Mouse (Mus musculus): ENCODE measurements around the gene Tut7.
A peak's percentile ranks its signal among the peaks of the same experiment; 100 is the strongest.
"Not testable (repeated sequence)": the region's sequence is repeated elsewhere in the genome, so short reads cannot be mapped to it uniquely, and the experiment has no call there.

Tut7 gene

GRCm38 (mm10) chr13:59766786-59767515 is 56.0 kb downstream of the Tut7 start:
- peak; percentile 36 for DNase-seq (ENCODE audit: low spot score)

DNA sequence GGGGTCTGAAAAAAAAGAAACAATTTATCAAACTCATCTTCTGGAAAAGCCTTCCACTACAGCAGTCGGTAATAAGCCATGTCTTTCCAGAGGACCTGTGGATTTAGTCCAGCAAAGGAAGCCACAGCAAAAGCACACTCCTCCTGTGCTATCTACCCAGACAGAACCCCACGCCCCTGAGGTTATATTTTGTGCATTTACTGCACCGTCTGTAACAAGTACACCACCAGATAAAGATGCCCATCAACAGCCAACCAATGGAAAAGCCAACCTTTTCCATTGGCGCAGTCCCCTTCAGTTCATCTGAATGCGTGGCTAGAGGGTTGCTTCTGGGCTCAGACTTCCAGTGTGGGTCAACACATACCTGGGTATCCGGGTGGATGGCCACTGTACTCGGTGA is 60.2 kb downstream of the Tut7 start:
- DNase-seq (ENCODE audit: low spot score), result no peak

- DNase-seq (ENCODE audit: low spot score), result no peak
Measured at GRCm38 (mm10) chr13:59756906-59757305, 66.0 kb downstream of the Tut7 start.

- no peak for DNase-seq (ENCODE audit: low spot score)
Measured at GRCm38 (mm10) chr13:59750310-59750709, 72.6 kb downstream of the Tut7 start.

DNA sequence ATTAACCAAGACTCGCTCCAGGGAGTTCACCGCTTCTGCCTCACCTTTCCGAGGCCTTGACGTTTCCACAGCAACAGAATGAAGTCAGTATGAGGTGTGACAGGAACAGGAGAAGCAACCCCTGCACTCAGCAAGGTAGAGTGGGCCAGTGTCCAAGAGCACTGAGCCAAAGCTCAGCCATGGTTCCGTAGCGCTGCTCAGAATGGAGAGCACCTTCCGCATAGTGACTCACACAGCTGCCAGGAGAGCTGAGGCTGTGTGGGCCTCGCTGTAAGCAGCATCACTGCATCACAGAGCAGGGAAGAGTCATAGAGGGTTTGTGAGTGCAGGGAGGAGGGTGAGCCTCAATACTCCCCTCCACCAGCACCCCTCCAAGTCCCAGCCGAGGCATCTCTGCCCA is 76.2 kb downstream of the Tut7 start, which contains the start of gene 1700014D04Rik:
Gene 1700014D04Rik (minus strand): TSS at position 42 of the 400 bp plus-strand sequence.
- no peak for DNase-seq (ENCODE audit: low spot score)

- no peak for DNase-seq (ENCODE audit: low spot score)
Measured at GRCm38 (mm10) chr13:59746164-59746563, 76.8 kb downstream of the Tut7 start.

DNA sequence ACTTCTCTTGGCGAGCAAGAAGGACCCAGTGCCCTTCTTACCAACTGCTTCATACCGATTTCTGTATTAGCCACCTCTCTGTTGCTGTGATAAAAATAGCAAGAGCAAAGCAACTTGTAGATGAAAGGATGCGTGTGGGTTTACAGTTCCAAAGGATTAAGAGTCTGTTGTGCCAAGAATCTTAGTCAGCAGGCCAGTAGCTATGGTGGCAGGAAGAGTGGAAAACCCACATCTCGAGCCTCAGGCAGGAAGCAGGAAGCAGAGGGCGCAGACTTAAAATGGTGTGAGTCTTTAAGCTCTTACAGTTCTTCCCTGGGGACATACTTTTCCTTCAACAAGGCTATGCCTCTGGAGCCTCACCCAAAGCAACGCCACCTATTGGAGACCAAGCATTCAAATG is 77.5 kb downstream of the Tut7 start:
- no peak for DNase-seq (ENCODE audit: low spot score)

GRCm38 (mm10) chr13:59741697-59742096 is 81.2 kb downstream of the Tut7 start:
- no peak for DNase-seq (ENCODE audit: low spot score)

GRCm38 (mm10) chr13:59741096-59741495 is 81.9 kb downstream of the Tut7 start:
- DNase-seq (ENCODE audit: low spot score), result peak; percentile 36

DNA sequence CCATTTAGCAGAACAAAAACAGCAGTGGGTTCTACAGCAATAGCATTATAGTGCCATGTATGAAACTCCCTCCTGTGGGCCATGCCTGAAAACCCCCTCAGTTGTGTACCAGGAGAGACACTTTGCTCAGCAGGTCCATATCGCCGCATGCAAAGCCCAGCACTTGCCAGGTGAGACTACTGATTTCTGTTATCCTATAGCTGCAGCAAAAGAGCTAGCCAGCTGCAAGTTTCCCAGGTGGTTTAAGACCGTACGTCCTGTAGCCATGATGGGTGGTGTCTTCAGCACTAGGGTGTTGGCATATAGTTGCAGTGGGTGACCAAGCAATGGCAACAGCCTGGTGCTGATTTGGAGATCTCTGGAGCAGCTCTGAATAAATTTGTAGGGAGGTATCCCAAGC is 83.5 kb downstream of the Tut7 start:
- DNase-seq (ENCODE audit: low spot score), result no peak

GRCm38 (mm10) chr13:59738455-59738854 is 84.5 kb downstream of the Tut7 start:
- DNase-seq (ENCODE audit: low spot score), result no peak

DNA sequence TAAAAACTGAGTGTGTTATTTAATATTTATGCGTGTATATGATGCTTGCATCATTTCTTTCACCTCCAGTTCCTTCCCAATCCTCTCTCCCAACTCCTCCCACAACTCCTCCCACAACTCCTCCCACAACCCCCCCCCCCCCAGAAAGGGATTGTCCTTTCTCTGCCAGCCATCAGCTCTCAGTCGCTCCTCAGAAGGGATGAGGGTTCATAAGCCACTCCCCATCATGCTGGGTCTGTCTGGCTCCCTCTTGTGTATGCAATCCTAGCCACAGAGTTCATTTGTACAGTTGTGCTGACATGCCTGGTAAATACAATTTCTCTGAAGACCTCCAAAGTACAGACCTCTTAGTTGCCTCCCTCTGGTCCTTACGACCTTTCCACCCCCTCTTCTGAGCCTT is 87.8 kb downstream of the Tut7 start:
- DNase-seq (ENCODE audit: low spot score), result no peak

DNA sequence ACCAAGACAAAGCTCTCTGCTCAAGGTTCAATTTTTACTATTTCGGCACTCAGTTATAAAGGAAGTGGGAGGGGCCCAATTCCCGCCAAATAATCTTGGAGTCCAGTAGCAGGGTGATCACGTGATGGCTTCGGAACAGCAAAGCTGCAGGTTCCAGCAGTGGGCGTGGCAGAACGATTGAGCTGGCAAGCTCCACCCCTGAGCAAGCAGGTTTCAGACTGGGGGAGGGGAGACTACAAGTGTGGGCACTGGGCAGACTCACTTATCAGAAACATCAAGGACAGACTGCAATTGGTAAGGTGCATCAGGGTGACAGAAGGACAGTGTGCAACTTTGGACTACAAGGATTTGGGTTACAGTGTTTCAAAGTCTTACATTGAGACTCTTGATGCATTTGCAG is 88.6 kb downstream of the Tut7 start:
- DNase-seq (ENCODE audit: low spot score), result not testable (repeated sequence)

DNA sequence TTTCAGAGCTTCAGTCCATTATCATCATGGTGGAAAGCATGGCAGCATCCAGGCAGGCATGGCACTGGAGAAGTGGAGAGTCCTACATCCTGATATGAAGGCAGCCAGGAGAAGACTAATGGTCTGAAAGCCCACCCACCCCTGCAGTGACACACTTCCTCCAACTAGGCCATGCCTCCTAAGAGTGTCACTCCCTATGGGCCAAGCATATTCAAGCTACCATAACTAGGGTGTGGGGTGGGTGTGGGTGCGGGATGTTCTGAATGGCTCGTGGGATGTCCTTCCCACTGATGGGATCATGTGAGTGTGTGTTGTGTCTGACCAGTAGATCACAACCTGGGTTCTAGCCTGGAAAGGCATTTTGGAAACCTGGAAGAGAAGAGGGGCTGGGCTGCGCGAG is 89.0 kb downstream of the Tut7 start:
- no peak for DNase-seq (ENCODE audit: low spot score)

DNA sequence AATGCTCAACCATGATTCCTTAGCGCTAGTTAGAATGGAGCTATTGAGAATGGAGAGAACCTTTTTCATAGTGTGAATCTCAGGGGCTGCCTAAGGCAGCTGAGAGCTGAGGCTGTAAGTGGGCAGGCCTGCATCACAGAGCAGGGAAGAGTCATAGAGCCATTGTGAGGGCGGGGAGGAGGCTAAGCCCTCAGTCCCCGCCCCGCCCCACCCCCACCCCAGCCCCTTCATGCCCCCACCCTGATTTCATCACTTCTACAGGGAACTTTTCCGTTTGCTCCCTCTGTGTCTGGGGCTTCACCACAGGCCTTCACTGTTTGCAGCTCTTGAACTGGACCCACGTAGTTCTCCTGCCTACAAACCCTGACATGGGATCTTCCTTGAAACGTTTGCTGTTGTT is 91.3 kb downstream of the Tut7 start, which contains the start of gene Spata31d1d:
Gene Spata31d1d (minus strand): TSS at position 101 of the 400 bp plus-strand sequence.
- no peak for DNase-seq (ENCODE audit: low spot score)

DNA sequence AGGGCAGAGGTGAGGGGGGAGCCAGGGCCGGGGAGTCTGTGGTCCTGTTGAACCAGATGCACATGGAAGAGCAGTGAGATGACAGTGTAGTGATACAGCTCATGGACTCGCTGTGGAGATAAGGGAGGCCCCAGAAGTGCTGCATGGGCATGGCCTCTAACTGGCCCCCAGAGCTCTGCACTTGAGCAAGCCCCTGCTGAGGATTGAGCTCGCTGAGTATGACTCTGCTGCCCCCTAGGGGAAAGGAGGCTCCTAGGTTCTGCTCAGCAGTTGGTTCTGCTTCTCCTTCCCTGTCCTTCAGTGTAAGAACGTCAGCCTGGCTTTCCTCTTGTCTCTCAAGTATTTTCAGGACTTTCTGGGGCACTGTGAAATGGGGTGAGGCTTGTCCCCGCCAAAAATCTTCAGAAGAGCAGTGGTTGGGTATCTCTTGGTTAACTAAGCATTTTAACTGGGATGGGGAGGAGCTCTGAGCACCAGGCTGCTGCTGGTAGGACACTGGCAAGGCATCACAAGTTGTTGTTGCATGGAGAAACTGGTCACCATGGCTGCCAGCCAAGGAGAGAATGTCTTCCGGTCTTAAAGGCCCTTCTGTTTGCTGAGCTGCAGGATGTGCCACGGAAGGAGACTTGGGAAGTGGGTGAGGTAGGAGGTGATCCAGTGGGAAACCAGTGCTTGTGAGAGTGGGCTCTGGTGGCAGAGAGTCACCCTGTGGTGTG is 94.4 kb downstream of the Tut7 start:
- peak; percentile 71 for DNase-seq (ENCODE audit: low spot score)

DNA sequence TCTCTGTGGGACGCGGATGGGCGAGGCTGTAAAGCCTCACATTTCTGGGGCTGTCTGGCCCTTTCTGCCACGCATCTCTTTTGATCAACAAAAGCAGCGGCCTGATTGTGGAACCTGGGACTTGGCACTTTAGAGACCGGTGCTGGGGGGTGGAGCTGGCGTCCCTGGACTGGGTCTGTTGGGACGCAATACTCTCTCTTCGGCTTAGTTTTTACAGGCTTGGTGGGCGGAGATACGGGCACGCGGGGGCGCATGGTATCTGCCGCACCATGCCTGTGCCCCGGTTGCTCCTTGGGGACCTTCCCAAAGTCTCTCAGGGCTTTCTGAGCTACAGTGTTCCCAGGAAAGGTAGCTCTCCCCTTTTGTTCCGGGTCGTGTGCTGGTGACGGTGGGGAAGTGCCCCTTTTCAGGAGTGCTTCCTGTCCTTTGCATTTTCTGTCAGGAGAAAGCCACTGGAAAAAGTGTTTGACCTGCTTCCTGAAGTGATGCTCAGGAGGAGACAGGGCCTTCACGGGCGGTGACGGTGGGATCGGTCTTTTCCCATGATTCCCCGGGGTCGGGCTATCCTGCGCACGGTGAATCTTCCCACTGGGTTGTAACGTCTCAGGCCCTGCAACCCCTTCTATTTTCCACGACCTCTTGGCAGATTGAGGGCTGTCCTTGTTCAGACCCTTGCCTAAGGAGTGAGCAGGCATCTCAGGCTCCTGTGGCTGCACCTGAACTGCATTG is 96.6 kb downstream of the Tut7 start:
- DNase-seq (ENCODE audit: low spot score), result no peak

GRCm38 (mm10) chr13:59722089-59722488 is 100.9 kb downstream of the Tut7 start:
- not testable (repeated sequence) for DNase-seq (ENCODE audit: low spot score)
